Mouse (Mus musculus) monocyte, adult 2 months (primary cell): ENCODE results near the gene Nuak1.
A peak's percentile ranks its signal among the peaks of the same experiment; 100 is the strongest.

Source experiments
- DNase-seq, 2 experiments: peaks; one replicate each; pipeline ENCODE4 v3.0.0; 2022; ENCODE audit warnings: low spot score in 2 of 2, low read depth in 1 of 2

Nuak1 gene

GRCm38 (mm10) chr10:84411122-84412105, 29.0 kb downstream of the Nuak1 start:
- DNase-seq, result no peak

GRCm38 (mm10) chr10:84408965-84409660, 31.3 kb downstream of the Nuak1 start:
- DNase-seq, result no peak

DNA sequence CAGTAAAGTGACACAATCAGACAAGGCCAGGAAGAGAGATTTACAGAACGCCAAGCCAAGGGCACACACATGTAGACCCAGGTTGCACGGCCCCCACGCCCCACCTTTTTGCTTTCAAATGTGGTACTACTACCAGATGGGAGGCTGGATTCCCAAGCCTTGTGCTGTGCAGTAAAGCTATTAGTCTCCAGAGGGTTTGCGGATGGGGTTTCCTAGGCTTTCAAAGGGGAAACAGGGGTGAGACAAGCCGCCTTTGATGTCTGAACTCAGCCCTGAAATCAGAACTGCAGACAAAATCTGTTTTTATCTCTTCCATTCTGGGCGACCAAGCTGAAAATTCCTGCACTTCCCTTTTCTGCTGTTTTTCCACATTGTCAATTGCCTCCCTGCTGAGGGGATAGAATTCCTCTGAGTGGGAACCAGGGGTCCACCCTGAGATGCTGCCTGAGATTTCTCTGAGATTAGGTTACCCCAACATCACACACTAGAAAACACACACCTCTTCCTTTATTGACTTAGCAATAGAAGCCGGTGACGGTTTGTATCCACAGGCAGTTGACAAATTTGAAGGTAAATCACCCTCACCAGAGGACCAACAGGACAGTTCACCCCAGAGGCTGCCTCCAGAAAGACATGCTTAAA, 35.1 kb downstream of the Nuak1 start:
- DNase-seq, result no peak

- peak in 1 of 2 experiments; percentile 21 for DNase-seq
These were observed 38.5 kb downstream of the Nuak1 start for GRCm38 (mm10) chr10:84401907-84402371.

- no peak for DNase-seq
These were observed 39.2 kb downstream of the Nuak1 start for GRCm38 (mm10) chr10:84401189-84401588.

DNA sequence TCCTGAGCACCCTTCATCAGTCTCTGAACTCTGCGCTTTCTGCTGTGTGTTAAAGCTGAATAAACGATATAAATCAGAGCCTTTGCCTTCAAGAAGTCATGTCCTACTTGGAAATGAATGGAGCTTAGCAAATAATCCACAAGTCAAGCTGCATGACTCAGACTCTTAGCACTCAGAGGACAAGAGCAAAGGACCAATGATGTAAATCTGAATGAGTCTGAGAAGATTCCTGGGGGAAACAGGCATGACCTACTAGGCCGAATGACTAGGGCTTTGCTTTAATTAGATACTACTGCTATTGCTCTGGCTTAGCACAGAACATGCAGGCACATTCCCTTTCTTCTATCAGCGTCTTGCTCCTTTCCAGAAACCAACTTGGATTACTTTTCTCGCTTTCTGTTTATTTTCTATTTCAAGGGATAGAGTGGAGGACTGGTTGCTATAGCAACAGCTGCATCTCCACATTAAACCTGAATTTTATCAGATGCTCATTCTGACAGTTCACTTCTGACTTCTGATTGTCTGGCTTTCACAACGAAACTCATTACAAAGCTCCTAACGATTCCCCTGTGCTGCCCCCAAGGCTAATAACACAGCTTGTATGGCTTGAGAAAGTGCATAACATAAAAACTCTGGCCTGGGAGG, 40.2 kb downstream of the Nuak1 start:
- no peak for DNase-seq

DNA sequence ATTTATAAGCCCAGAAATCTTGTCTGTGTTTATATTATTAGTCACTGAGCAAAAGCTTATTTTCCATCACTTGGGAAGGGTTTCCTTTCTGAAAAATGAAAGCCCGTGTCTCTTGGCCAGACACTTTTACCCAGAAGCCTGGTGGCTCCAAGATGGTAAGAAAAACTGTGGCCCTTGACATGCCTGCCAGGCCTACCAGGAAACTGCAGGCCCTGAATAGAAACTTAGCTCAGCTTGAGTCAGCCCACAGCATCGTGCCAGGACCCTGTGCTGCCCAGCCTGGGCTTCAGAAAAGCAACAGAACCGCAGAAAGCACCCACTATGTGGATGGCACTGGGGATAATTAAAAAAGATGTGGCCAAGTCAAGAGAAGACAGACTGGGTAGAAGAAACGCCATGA, 43.1 kb downstream of the Nuak1 start:
- DNase-seq, result no peak

- no peak for DNase-seq
These were observed 44.3 kb downstream of the Nuak1 start for GRCm38 (mm10) chr10:84395885-84396659.

GRCm38 (mm10) chr10:84395259-84395658, 45.1 kb downstream of the Nuak1 start:
- no peak for DNase-seq

DNA sequence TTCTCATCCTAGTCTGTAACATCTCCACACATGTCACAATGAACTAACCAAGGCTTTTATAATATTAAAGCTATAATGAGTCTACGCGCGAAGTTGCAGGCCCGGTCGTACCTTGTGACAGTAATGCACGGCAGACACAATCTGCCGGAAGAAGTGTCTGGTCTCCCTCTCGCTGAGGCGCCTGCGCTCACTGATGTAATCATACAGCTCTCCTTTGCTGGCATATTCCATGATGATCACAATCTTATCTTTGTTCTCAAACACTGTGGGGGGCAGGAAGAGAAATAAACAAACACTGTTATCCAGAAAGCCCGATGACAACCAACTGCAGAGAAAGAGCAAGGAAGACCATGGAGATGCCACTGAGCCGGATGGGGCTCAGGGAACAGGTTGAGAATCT, 46.5 kb downstream of the Nuak1 start:
- no peak for DNase-seq

DNA sequence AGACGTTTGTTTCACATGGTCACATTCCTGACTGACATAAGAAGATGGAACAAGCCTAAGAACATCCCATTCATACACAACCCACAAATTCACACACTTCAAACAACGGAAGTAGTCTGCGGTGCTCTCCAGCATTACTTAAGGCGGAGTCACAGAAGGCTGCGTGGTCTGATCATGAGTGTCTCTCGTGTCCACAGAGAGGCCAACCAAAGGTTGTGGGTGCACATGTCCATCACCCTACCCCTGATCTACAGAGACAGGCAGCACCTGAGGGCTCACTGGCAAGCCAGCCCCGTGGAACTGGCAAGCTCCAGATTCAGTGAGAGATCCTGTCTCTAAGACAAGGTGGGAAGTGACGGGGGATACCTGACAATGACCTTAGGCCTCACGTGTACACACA, 47.0 kb downstream of the Nuak1 start:
- DNase-seq, result no peak

DNA sequence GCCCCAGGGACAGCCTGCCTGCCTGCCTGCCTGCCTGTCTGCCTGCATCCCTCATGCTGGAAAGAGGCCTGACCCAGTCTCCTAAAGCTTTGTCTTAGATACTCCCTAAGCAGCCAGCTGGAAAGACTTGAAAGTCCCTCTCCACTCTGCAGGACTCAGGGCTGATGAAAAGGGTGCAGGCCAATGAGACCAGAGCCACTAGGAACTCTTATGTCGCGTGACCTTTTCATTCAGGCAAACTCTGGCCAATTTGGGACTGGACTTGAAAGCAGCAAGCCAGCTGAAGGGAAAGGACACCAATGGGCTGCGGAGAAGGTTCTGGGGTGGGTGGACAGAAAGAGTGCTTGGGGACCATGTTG, 47.7 kb downstream of the Nuak1 start:
- DNase-seq, result no peak

DNA sequence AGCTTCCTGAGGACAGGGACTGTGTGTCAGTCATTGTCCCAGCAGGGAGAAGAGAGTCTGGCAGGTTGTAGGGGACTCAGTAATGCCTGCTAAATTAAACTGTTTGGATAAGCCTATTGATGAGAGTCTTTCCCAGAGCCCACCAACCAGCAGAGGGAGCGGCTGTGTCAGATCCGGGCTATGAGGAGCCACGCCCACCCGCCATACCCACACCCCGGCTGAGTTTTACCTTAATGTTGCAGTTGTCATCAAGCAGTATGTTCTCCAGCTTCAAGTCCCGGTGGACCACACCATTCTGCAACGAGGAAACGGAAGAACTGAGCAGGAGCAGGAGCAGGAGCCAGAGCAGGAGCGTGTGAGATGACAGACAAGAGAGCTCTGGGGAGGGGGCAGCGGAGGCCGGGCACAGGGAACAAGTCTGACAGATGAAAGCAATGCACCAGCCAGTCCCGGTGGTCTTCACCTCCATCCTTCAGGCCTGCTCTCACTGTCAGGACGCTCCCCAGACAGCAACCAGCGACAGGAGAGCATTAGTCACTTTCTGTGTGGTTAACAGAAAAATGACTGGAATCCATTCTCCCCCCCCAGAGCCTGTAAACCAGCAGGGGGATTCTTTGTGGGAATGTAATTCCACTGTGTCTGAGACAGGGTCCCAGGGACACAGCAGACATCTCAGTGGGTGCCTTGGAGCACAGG, 48.2 kb downstream of the Nuak1 start:
- no peak for DNase-seq

DNA sequence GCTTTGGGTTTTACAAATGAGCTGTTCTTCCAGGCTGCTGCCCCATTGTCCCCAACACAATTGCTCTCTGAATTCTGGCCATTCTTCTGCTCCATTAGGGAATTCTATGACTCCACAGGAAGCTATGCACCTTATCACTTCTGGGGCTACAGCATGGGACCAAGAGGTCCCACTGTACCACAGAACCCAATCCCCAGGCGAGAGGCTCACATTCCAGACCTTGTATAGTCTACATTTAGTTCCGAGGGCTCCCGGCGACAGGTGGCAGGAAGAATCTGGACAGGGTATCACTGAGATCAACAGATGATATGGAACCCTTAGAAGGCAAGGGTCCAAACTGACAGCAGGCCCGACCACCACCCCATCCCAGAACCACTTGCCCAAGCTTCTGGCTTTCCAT, 50.7 kb downstream of the Nuak1 start:
- no peak for DNase-seq

DNA sequence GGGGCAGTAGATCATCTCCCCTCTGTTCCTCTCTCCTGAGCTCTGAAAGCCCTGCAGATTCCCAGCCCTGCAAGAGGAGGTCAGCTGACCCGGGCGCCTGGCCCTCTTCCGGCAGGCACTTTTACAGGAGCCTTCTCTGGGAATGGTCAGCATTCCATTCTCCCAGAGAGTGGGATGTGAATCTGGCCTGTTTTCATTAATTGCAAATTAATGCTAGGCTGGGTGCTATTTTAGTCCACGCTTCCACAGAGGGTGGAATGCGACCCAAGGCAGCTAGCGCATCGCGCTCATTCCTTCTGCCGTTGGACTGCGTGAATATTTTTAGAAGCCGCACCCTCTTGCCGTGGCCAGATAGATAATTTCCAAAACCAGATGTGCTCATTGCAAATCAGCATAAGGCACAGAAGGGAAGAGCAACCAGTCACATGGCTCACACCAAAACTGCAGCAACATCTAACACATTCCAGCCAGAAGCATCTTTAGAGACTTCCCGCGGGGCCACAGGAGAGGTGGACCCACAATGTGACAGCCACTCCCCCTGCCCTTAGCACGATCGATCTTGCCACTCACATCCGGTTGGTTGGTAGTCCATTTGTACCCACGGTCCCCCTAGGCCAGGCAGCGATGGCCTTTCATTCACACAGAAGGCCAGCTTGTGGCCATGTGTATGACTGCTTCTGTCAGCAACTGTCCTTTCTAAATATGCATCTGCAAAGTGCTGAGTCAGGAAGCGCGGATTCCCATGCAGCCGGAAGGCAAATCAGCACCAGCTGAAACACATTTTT, 51.8 kb downstream of the Nuak1 start:
- no peak for DNase-seq

DNA sequence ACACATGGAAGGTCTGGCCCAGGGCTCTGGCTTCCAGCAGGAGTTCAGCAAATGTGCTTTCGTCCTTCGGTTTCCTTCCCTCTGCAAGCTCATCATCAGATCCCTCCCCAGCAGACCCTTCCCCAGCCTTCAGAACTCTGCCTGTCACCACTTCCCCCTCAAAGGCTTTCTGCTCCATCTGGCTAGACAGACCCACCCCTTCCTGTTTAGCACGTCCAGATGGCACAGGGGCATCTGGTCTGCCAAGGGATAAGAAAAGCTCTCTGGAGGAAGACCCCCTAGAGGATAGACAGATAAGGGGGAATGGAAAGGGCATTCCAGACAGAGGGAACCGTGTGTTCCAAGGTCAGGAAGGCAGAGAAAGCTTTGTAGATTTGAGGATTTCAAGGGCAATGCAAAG, 53.1 kb downstream of the Nuak1 start:
- no peak for DNase-seq

DNA sequence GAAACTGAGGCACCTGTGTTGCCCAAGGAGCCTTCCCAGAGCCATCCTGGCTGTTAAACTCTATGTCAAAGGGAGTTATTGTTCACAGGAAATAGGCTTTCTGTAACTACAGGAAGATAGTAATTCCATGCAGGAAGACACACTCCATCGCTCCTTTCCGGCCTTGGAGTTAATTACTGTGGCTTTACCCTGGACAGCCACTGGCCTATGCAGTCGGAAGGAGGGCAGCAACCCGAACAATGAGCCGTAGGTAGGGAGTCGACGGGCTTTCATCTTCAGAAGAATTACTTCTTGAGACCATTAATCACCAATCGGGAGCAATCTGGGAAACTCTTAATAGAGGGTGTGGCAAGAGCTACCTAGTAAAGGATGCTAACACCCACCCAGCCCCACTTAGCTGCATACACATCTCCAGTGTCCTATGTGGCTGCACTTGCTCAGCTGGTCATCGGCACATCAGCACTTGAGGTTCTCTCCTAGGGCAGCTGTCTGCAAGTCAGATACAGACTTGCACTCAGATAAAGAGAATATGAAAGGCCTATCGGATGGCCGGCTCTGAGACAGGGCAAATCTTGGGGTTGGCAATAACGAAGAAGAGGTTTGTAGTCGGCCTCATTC, 53.7 kb downstream of the Nuak1 start:
- DNase-seq, result no peak

GRCm38 (mm10) chr10:84386214-84386613, 54.2 kb downstream of the Nuak1 start:
- DNase-seq, result no peak

DNA sequence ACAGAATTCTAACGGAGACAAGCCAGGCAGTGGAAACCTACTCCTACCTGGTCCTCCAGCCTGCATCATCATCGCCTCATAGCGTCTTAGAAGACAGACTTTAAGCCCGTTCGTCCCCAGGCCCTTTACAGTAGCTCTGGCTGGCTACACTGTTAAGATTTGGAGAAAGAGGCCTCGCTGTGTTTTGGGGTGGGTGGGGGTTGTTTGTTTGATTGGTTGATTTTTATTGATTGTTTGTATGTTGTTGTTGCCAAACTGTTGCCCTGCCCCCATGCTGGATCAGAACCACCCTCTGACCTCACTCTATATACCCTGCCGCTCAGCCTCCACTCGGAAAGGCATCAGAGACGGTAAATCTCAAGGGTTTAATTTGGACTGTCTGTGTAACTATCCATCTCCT, 55.6 kb downstream of the Nuak1 start:
- no peak for DNase-seq
